Mouse (Mus musculus): ENCODE measurements around the gene Hoxb9.

Hoxb9 gene

DNA sequence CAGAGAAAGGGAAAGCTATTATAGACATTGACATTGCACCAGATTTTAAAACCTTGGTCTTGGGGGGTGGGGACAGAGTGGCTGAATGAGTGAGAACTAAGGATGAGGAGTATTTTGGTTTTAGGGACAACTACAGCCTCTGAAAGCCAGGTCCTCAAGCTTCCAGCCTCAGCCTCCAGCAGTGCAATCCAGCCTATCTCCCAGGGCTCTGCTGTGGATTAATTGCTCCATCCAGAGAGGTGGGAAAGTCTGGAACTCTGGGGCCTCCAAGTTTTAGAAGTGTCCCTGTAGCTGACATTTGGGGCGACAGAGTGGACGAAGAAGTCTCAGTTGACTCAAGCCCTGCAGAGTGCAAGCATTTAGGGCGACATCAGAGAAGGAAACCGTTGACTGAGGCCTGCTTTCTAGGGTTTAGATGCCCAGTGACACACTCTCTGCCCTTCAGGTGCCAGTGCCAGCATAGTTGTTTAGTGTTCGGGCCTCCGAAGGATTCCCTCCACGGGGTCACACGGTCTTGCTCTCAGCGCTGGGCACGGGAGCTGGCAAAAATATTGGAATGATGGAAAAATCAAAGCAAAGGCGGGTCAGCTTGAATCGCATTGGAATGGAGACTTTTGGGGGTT lies 42.7 kb downstream of the Hoxb9 start:
- no peak for DNase-seq (ENCODE audit: low spot score)

DNA sequence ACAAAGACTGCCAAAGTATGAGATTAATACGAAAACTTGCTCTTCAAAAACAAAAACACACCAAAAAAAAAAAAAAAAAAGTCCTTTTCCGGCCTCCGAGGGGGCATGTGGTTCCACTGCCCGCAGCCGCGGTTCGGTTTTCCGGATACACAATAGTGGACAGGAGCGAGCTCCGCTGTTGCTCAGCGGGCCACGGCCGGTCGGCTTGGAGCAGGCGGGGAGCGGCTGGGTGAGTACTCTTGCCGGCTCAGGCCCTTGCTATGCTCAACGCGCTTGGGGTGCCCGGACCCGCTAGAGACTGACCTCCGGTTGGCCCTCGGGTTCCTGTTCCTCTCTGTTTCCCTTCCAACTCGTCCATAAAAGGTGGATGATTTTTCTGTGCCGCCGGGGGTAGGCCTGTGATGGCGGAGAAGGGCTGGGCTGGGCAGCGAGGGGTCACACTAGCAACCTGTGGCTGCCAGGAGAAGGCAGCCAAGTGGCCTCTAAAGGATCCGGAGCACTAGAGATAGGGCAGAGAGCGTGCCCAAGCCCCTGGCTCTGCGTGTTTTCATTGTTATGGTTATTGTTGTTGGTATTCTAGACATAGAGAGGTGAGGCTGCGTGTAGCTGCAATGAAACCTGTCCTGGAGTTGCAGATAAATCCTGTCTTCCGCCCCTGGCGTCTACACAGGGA lies 43.5 kb downstream of the Hoxb9 start:
- DNase-seq (ENCODE audit: low spot score): no peak

DNA sequence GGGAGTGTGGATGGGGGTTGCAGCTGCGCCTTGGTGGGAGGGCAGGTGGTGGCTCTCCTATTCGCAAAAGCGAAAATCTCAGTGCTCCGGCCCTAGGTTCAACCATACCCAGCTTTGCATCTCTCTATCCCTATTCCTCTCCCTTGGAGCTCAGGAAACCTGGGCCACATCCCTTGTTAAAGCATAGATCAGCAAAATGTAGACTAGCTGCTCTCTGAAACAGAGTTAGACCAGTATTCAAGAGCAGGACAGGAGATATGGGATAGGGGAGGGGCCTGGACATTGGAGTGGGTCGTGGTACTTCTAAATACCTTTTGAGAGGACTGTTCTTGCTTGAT lies 44.1 kb downstream of the Hoxb9 start:
- DNase-seq (ENCODE audit: low spot score): no peak

DNA sequence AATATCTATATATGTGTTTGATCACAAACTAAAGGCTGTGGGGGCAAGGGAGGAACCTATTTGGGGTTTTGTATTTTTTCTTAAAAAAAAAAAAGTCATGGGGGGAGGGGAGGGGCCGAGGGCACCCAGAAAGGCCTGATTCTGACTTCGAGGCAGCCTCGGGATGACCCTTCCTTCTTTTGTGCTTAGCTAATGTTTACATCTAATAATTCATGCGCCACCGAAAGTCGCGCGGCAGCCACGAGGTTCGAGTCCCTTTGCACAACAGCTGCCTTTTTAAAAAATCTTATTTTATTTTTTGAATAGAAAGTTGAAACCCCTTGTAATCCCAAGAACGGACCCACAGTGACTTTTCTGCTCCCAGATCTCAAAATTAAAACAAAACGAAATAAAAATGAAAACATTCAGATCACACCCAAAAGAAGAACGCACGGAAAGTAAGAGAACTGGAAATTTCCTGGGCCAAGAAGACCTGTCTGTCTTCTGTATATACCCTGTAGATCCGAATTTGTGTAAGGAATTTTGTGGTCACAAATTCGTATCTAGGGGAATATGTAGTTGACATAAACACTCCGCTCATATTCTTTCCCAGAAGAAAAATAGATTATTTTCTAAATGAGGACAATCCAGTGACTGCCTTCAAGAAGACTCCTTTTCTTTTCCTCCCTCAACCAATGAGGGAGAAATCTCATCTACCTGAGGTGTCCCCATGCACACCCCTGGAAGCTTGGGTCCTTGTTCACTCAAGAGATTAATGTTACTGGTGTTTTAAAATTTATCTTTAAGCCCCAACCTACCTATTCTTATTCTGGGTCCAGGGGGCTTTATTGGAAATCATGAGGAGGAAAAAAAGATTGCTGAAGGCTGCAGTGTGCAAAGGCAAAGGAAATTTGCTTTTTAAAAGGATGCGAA lies 45.7 kb downstream of the Hoxb9 start:
- no peak for DNase-seq (ENCODE audit: low spot score)

DNA sequence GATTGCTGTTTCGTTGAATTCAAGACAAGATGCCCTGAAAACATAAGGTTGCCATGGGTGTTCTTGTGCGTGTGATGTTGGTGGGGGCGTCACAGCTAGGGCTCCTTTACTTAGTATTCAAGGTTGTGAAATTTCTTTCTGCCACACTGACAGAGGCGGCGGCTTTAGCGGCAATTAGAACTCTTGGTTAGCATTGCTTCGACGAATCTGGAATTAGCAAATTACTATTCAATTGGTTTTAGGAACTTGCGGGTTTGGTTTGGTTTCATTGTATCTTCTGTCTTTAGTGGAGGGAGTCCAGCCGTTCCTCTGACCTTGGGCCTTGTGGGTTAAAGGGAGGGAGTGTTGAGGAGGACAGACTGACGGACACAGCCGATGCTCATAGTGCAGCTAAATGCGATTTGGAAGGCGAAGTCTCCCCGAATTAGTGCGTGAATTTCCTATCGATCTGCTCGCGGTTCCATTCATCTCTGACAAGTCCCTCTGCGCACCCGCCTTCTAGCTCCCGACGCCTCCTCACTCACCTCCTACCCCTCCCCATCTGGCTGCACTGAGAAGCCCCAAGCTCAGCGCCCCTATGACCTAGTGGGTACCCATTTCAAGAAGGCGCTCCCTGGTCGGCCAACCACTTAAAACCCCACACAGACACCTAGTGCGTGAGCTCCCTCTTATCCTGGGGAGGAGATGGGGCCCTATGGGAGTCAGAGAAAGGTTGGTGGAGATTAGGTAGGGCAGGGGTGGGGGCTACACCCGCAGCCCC lies 46.5 kb downstream of the Hoxb9 start, which contains the start of gene Hoxb4:
Hoxb4 (plus strand) TSS at position 660 of the 760 bp plus-strand sequence.
- no peak for DNase-seq (ENCODE audit: low spot score)

DNA sequence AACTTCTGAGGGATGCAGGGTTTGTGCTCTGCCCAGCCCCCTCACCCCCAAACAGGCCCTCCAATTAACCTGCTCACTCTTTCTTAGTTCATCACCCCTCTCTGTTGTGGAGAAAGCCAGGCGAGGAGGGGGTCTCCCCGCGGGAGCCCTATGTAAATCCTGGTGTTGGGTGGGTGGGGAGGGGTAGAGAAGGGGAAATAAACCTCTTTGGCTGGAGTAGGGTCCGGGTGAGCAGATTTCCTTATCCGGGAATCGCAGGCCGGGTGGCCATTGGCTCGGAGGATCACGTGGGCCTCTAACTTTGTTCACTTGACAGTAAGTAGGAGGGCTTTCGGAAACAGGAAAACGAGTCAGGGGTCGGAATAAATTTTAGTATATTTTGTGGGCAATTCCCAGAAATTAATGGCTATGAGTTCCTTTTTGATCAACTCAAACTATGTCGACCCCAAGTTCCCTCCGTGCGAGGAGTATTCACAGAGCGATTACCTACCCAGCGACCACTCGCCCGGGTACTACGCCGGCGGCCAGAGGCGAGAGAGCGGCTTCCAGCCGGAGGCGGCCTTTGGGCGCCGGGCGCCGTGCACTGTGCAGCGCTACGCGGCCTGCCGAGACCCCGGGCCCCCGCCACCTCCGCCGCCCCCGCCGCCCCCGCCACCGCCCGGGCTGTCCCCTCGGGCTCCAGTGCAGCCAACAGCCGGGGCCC lies 47.3 kb downstream of the Hoxb9 start:
- DNase-seq (ENCODE audit: low spot score): no peak

DNA sequence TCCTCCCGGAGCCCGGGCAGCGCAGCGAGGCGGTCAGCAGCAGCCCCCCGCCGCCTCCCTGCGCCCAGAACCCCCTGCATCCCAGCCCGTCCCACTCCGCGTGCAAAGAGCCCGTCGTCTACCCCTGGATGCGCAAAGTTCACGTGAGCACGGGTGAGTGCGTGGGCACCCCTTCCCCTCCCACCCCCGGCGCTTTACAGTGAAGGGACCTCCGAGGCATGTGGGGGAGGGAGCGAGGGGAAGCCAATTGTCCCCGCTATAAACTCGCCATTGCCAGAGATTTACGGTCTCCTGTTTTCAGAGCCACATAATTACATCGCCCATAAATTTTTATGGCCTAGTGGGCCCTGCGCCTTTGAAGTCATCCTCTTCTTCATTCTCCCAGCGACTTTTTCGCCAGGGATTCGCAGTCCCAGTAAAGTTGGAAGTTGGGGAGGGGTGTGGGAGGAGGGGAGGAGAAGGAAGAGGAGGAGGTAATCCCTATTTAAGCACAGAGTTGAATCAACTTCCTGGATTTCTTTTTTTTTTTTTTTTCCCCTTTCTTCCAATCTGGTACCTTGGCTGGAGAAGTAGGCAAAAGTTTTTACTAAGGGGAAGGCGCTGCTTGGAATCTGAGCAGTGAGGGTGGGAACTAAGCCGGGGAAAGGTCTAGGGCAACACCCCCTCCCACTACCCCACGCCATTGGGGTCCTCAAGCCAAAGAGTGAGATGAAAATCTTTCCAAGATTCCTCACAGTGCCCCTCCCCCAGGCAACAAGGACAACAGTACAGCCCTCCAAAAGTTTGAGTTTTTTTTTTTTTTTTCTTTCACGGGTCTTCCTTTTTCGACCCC lies 48.0 kb downstream of the Hoxb9 start:
- no peak for DNase-seq (ENCODE audit: low spot score)

DNA sequence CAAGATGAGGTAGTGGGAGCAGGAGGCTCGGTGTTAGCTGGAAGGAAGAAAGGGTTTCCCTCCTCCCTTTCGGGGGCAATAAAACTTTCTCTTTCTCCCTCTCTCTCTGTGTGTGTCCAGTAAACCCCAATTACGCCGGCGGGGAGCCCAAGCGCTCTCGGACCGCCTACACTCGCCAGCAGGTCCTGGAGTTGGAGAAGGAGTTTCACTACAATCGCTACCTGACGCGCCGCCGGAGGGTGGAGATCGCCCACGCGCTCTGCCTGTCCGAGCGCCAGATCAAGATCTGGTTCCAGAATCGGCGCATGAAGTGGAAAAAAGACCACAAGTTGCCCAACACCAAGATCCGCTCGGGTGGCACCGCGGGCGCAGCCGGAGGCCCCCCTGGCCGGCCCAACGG lies 48.7 kb downstream of the Hoxb9 start:
- no peak for DNase-seq (ENCODE audit: low spot score)

DNA sequence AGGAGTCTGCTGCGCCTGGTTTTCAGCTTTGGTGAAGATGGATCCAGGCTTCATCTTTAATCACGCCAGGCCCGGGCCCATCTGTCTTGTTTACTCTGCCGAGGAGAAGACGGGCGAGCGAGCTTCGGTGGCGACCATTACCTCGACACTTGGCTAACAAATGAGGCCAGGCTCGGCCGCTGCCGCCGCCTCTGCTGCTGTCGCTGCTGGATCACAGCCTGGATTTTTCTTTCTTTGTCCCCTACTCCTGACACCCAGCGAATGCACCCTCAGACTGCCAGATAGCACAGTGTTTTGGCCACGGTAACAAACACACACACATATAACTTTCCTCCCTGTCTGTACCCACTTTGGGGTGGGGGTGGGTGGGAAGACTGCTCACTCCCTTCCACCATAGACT lies 49.4 kb downstream of the Hoxb9 start:
- DNase-seq (ENCODE audit: low spot score): no peak

DNA sequence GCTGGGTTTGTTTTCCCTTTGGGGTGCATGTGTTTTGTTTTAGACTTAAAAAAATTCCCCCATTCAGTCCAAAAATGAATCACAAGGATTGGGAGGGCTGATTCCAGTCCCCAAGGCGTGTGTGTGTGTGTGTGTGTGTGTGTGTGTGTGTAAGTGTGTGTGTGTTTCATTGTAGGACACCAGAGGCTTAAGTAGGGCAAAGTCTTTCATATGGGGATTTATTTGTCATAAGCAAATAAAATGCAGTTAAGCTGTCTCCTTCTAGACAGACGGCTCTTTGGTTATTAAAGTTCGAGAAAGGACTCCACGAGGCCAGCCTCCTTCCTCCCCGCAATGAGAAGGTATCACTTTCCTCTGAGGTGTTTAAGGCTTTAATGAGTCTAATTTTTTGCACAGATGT lies 50.6 kb downstream of the Hoxb9 start:
- DNase-seq (ENCODE audit: low spot score): no peak

DNA sequence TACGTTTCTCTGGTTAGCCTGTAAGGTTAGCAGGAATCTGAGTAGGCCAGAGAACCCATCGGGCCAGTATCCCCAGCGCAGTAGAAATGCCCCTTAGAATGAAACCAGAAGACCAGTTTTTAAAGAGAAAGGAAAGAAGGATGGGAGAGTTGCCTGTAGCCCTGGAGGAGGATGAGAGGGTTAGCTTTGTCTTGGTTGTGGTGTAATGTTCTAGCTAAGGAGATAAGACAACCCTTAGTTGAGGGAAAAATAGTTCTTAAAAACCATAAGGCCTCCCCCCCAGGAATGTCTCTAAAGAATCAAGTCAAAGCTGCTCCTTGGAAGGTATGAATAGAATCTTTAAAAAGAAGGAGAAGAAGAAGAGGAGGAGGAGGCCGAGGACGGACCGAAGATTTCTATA lies 51.5 kb downstream of the Hoxb9 start:
- DNase-seq (ENCODE audit: low spot score): no peak

DNA sequence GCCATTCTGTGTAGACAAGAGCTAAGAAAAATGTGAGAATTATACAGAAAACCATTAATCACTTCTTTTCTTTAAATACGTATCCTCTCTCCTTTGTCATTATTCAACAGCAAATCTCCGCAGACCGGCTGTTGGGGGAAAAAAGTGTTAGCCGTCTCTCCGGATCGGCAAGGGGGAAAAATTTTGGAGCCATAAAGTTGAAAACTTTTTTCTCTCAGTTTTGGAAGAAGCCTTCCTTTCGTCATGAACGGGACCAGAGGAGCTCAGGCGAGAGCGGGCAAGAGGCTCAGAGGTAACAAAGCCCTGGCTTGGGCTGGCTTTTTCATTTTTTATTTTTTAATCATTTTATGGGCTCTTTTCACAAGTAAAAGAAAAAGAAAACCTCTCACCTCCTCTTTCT lies 51.9 kb downstream of the Hoxb9 start, which contains the start of gene Hoxb3:
Hoxb3 (plus strand) TSS at position 173 of the 400 bp plus-strand sequence.
- no peak for DNase-seq (ENCODE audit: low spot score)

DNA sequence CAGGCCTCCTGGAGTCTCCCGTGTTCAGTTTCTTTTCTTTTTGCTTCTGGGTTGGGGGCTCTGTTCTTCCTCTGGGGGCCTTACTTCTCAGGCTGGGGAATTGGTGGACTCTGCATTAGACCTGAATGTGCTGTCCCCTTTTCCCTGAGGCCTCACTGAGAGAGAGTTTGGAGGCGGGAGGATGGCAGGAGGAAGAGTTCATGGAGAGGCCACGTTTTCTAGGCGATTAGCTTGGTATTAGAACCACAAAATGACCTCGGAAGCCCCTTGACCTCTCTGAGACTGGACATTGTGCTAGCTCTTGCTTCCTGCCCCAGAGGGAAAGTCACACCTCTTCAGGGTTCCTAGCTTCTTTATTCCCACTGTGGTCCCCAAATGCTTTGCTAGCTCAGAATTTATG lies 52.9 kb downstream of the Hoxb9 start:
- no peak for DNase-seq (ENCODE audit: low spot score)

DNA sequence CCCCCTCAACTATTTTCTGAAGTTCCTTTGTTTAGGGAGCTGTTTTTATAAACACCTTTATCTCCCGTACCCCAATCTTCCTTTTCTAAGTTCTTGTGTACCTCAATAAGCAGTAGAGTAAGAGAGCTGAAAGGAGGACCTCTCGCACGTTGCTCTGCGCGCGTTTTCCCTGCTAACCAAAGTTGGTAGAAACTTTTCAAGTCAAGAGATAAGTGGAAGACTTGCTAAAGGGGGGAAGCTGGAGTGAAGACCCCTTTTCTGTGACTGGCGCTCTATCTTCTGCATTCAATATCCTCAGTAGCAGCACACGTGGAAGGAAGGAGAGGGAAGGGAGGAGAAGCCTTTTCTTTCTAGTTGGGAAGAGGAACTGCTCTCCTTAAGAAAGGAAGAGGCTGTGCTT lies 53.7 kb downstream of the Hoxb9 start:
- no peak for DNase-seq (ENCODE audit: low spot score)

DNA sequence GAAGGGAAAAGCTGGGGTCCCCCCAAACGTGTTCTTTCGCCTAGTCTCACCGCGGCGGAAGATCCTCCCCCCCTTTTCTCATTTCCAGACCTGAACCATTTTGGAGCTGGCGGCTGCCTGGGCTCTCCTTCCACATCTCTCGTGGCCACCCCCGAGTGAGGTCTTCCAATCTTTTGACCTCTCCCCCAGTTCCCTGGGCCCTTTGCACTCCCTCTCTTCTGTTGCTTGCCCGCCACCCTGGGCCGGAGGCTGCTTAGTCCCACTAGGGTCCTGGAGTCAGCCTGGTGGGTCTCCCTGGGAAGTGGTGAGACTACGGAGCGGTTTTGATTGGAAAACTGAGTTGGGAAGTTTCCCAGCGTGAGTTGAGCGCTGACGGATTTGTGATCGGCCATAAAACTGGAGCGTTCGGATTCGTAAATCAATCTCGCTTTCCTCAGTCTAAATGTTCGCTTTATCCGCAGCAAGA lies 54.5 kb downstream of the Hoxb9 start:
- DNase-seq (ENCODE audit: low spot score): no peak
